Mouse (Mus musculus): Measurements from ENCODE around the gene Ccnl1. TPM values are rescaled to one million over a fixed set of nuclear protein-coding genes. Genes with fewer than 3 reads are reported as not detected.

The Ccnl1 gene
- total RNA-seq, 2 experiments from 2014 or later: 56.7 to 61.8 TPM

GRCm38 (mm10) chr3:65927101-65927501, 30.9 kb downstream of the Ccnl1 start:
- no peak for DNase-seq (ENCODE audit: low spot score in 2 of 2)

GRCm38 (mm10) chr3:65926426-65926825, 31.6 kb downstream of the Ccnl1 start:
- no peak for DNase-seq (ENCODE audit: low spot score in 2 of 2)

- no peak for DNase-seq (ENCODE audit: low spot score in 2 of 2)
Observed at GRCm38 (mm10) chr3:65925058-65925740, 32.9 kb downstream of the Ccnl1 start.

GRCm38 (mm10) chr3:65922420-65922819, 35.6 kb downstream of the Ccnl1 start:
- DNase-seq (ENCODE audit: low spot score in 2 of 2): no peak

- DNase-seq (ENCODE audit: low spot score in 2 of 2): no peak
Observed at GRCm38 (mm10) chr3:65921671-65922070, 36.4 kb downstream of the Ccnl1 start.

- no peak for DNase-seq (ENCODE audit: low spot score in 2 of 2)
Observed at GRCm38 (mm10) chr3:65919016-65919415, 39.0 kb downstream of the Ccnl1 start.

- DNase-seq (ENCODE audit: low spot score in 2 of 2): no peak
Observed at GRCm38 (mm10) chr3:65912928-65913327, 45.1 kb downstream of the Ccnl1 start.

- DNase-seq (ENCODE audit: low spot score in 2 of 2): peak in 1 of 2 experiments; percentile 20
Observed at GRCm38 (mm10) chr3:65912217-65912616, 45.8 kb downstream of the Ccnl1 start.

GRCm38 (mm10) chr3:65911265-65911664, 46.8 kb downstream of the Ccnl1 start:
- DNase-seq (ENCODE audit: low spot score in 2 of 2): no peak

GRCm38 (mm10) chr3:65909454-65909853, 48.6 kb downstream of the Ccnl1 start:
- no peak for DNase-seq (ENCODE audit: low spot score in 2 of 2)

- DNase-seq (ENCODE audit: low spot score in 2 of 2): no peak
Observed at GRCm38 (mm10) chr3:65907536-65907935, 50.5 kb downstream of the Ccnl1 start.

- peak in 1 of 2 experiments; percentile 28 for DNase-seq (ENCODE audit: low spot score in 2 of 2)
Observed at GRCm38 (mm10) chr3:65905281-65906169, 52.5 kb downstream of the Ccnl1 start.

GRCm38 (mm10) chr3:65904711-65905110, 53.3 kb downstream of the Ccnl1 start:
- no peak for DNase-seq (ENCODE audit: low spot score in 2 of 2)

- DNase-seq (ENCODE audit: low spot score in 2 of 2): no peak
Observed at GRCm38 (mm10) chr3:65904106-65904505, 53.9 kb downstream of the Ccnl1 start.

GRCm38 (mm10) chr3:65898598-65899278, 59.3 kb downstream of the Ccnl1 start:
- DNase-seq (ENCODE audit: low spot score in 2 of 2): no peak

- DNase-seq (ENCODE audit: low spot score in 2 of 2): no peak
Observed at GRCm38 (mm10) chr3:65897233-65897993, 60.6 kb downstream of the Ccnl1 start.

All from layer of hippocampus, postnatal 10 days (tissue).